Mouse (Mus musculus) ZHBTc4 (cell line): ENCODE data around the gene 1700057G04Rik.

Experiments
- DNase-seq: peaks from one replicate; pipeline ENCODE4 v3.0.0-alpha.2; 2011; ENCODE audit warnings: low read depth, low spot score

Gene 1700057G04Rik

DNA sequence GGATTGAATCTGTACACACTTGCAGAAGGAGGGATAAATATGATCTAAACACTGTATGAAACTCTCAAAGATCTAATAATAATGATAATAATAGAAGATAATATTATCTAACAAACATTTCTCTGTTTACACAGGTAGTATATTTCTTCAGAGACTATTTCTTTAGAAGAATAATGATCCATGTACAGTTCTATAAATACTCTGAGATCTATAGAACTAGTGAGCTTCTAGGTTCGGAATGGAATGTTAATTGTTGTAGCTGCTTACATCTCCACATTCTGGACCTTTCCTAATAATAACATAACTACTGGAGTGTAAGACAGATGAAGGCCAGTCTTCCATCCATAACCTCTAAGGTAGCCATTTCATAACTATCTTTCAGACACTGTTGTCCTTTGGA, at the start of gene 1700057G04Rik:
TSS of gene 1700057G04Rik (plus strand) at position 301 of the 400 bp plus-strand sequence.
- no peak for DNase-seq

DNA sequence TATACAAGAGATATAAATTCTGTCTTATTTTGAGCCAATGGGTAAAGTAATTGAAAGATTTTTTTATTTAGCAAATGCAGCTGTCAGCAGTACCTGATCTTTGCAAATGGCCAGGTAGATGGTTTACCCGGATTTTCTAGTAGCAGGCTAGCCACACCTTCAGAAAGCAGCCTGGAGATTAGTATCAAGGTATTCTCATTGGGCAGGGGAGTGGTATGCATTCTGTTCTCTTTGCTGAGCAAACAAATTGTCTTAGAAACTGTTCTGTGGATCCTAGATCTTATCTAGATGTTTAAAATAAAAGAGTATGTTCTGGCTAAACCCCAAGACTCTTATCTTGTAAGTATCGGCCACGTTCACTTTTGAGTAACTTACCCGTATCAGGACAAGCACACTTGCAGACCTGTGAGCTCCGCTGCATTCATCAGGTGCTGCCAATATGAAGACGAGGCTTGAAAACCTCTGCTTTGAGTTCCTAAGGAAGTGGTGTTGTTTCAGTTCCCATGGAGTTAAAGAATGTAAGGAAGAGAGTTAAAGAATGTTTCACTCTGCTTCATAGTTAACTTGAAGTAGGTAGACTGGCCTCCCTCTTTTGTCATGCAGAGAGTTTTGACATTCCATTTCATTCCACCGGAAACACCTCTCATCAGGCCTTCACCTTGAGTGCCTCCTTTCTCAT, 48.6 kb upstream of the 1700057G04Rik start:
- DNase-seq, result peak; percentile 94

DNA sequence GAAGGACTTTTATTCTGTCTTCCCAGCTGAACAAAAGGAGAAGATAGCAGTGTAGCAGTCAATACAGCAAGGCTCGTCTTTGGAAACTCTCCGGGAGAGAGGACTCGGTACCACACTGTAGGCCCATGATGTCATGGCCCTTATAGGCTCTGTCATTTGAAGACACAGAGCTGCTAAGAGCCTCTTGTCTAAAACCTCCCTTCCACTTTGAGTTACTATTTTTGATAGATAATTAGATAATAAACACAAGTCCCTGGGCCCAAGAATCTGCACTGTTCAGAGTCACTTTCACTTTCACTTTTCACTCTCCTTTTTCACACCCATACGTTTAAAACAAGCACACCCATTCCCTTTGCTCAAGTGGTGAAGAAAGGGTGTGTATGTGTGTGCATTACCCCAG, 43.5 kb upstream of the 1700057G04Rik start:
- DNase-seq, result no peak

- no peak for DNase-seq
Measured at GRCm38 (mm10) chr9:92266558-92267171, 42.5 kb upstream of the 1700057G04Rik start.

DNA sequence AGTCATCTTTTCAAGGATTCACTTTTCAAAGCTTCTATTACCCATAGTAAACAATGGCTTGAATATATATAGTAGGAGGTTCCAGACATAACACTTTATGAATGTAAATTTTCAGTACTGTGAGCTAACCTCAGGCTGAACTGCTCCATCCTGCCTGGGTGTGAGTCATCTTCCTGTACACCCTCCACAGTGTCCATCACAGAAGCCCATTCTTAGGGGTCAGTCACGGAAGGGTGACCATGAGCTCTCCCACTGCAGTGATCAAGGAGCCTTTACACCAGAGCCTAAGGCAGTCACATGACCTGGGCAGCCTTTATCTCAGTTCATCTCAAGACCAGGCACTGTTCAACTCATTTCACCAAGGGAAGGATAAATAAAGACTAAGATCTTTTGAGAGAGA, 41.4 kb upstream of the 1700057G04Rik start:
- DNase-seq, result no peak

- no peak for DNase-seq
Measured at GRCm38 (mm10) chr9:92269829-92270404, 39.3 kb upstream of the 1700057G04Rik start.

- peak; percentile 56 for DNase-seq
Measured at GRCm38 (mm10) chr9:92270927-92271326, 38.2 kb upstream of the 1700057G04Rik start.

DNA sequence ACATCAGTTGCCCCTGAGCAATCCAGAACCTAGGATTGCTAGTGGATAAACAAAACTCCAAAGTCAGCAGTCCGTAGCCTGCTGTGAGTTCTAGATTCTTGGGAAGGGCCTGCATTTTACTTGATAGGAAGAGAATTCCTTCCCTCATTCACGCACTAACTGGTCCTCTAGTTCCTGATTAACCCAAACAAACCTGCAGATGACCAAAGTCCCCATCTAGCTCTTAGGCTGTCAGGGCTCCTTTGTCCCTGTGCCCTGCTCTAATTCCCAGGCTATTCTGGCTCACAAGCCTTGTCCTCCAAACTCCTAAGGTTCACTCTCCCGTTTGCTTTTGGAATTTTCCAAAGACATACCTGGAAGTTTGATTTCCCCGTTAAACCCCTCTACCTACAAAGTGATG, 36.5 kb upstream of the 1700057G04Rik start:
- no peak for DNase-seq

DNA sequence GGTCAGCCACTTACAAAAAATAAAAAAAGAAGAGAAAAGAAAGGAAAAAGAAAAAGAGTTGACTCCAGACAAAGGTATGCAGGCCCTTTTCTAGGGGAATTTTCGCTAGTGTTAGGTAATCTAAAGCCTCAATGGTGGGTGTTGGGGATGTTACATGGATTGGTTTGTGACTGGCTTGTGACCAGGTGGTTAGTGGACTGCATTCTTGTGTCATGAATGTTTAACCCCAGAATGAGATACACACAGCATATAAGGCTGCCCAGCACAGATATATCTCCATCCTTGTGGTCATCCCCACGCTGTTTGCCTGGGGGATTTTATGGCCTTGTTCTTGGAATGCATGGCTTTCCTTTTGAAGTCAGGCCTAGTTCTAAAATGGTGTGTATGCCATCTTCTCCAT, 35.9 kb upstream of the 1700057G04Rik start:
- DNase-seq, result no peak

DNA sequence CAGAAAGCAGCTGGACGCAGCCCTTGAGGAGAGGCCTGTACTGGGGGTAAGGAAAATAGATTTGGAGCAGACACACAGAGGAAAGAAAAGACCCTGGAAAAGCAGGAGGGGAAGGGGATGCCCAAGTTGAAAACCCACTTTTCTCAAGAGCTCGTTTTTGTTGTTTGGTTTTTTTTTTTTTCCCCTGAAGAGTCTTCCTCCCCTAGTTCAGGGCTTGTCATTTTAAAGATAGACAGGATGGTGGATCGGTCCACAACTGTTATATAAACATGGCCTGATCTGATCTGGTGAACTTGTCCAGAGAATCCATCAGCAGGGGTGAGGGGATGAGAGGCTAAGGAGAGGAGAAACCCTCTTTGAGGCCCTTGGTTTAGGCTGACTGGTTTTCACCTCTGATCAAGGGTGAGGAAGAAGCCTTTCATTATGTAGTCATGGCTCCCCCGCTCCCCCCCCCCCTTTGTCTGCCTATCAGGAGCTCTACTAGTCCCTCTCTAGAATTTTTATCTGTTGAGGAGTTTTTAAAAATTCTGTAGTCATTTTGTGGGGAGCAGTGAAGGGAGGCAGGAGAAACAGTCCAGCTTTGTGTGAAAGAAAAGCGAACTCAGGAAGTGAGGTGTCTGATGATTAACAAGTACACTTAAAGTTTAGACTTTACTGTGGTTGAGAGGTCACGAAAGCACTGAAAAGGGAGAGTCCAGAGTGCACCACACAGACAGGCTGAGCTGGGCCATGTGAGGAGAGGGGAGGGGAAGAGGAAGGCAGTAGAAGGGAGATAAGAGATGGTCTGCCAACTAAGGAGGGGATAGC, 35.0 kb upstream of the 1700057G04Rik start:
- no peak for DNase-seq

GRCm38 (mm10) chr9:92275486-92276207, 33.5 kb upstream of the 1700057G04Rik start, which contains the start of gene Plscr2:
TSS of gene Plscr2 (plus strand) at chr9:92275602.
- peak; percentile 65 for DNase-seq

- DNase-seq, result no peak
Measured at GRCm38 (mm10) chr9:92276360-92276759, 32.8 kb upstream of the 1700057G04Rik start.

- DNase-seq, result no peak
Measured at GRCm38 (mm10) chr9:92280048-92280447, 29.1 kb upstream of the 1700057G04Rik start.

DNA sequence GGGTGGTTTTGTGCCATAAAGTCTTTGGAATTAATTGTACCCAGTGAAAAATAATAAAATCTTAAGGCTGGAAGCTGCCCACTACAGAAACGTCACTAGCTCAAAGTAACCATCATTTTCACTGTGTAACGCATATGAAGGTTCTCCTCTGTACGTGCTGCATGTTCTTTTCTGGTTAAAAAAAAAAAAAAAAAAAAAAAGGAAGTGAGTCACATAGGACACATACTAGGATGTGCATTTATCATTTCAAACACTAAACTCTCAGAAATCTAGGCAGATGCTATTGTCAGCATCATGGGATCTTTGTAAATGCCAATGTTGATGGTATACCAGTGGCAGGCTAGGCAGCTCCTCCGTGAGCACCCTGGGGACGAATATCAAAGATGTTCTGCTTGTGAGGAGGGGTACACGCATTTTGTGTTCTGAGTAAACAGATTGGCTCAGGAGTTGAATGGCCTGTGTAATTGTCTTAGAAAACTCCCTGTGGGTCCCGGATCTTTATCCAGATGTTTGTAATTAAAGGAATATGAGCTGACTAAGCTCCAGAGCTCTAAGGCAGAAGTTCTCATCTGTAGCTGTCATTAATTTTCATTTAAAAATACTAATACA, 26.5 kb upstream of the 1700057G04Rik start:
- DNase-seq, result no peak

- no peak for DNase-seq
Measured at GRCm38 (mm10) chr9:92289675-92290074, 19.5 kb upstream of the 1700057G04Rik start.

- DNase-seq, result no peak
Measured at GRCm38 (mm10) chr9:92292169-92292568, 17.0 kb upstream of the 1700057G04Rik start.

DNA sequence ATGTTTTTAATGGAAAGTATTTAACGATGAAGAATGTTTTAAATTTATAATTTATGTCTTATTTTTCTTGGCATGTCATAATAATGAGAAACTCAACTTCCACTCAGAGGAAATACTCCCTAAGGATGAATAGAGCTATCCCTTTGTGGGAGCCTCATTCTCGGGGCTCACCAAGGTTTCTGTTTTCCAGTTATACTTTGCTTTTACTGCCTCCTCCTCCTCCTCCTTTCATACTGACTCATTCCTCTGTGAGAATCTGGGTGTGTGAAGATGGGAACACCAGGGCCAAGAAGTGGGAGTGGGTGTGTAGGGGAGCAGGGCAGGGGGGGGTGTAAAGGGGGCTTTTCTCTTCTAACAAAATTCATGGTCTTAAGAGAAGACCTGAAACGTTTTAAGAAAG, 16.3 kb upstream of the 1700057G04Rik start:
- DNase-seq, result no peak

DNA sequence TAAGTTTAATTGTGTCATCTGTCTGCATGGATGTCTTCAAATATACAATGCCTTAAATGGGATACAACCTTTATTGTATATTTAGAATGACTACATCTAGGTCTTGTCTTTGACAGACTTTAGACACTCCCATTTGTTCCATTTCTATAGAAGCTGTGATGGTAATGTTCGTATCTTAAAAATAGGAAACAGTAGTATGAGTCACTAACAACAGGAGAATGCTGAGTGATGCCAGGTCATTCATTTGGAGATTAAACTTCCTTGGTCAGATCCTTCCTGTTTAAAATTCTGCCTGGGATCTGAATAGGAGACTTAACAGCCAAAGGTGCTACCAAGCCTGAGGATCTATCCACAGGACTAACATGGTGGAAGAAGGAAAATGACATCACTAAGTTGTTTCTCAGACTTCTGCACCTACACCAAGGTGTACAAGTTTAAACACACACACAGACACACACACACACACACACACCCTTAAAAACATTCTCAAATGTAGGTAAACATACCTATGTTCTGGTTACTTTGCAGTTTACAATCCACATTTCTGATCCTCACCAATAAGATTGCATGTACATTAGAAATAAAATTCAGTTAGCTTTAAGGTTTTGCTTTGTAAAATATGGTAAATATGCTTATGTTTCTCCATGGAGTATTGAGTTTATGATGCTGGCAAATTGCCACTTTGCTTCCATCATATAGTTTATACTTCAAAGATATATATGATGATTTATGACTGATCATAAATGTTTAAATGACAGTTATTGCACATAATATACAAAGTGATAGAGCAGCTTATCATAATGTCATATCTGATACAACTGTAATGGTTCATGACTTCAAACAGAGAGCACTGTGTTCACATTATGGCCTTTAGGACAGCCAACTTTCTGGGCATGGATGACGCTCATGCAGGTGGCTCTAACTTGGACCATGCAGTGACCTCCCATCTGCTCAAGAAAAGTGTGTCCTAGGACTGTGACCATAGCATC, 15.3 kb upstream of the 1700057G04Rik start:
- DNase-seq, result no peak

- peak; percentile 21 for DNase-seq
Measured at GRCm38 (mm10) chr9:92298288-92298687, 10.9 kb upstream of the 1700057G04Rik start.

DNA sequence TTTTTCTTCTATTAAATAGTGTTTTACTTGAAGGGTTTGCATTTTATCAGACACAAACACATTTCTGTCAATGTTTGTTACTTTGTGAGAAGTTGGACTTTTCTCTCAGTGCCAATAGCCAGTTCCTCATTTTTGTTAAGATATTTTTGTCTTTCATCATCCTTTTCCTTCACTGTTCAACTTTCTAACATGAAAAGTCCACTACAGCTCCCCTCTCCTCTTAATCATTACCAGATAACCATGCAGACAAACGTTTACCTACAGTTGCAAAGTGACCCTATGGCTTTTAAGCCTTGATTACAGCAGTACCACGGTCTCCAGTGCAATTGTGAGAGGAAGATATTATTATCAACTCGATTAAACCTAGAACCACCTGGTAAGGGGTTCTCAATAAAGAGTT, 8.0 kb upstream of the 1700057G04Rik start:
- DNase-seq, result no peak
